Comparison of ENCODE assay signal across 28 mouse cellular contexts in genomic region chr14:76515620-76516019, GRCm38 (mm10). TPM values are rescaled to one million over a fixed set of nuclear protein-coding genes. Genes with fewer than 3 reads are reported as not detected.
DNase-seq lines count a peak whose midpoint lies in the region; ATAC-seq and TF ChIP-seq lines count a peak whose summit lies in the region.
"Had no signal": no experiment of that assay in that cellular context is flagged by ENCODE, and none has a peak within 500 bp of the region (broad histone marks: within the 10 kb centered on the region; RNA-seq: fewer than 3 reads in every experiment).

No protein-coding gene starts in this region.

- H3K4me2 ChIP-seq in heart, embryonic 12.5 days, result peak overlapping the region; percentile 38
- H3K4me2 ChIP-seq in liver, embryonic 12.5 days, result 0 out of 2 replicates have a peak overlapping the region, but pooled peaks have one; percentile 5
- no peak overlapping the region for H3K4me2 ChIP-seq in liver, postnatal 0 days (ENCODE audit: low read depth, low read length)
- H3K4me2 ChIP-seq: embryonic facial prominence, embryonic 13.5 days; hindbrain, embryonic 12.5 days; liver, embryonic 15.5 days had no signal

- H3K27me3 ChIP-seq in heart, embryonic 12.5 days (replicated peaks), result no peaks in the 10 kb centered on the region
- H3K27me3 ChIP-seq in liver, embryonic 12.5 days (replicated peaks), result 0 out of 2 replicates have a peak, but pooled peaks cover 5% of the 10 kb centered on the region
- H3K27me3 ChIP-seq in liver, postnatal 0 days (ENCODE audit: insufficient read depth, low read length), result no peaks in the 10 kb centered on the region
- H3K27me3 ChIP-seq: embryonic facial prominence, embryonic 13.5 days; hindbrain, embryonic 12.5 days; liver, embryonic 15.5 days; Patski had no signal

- no peaks in the 10 kb centered on the region for H3K9me3 ChIP-seq in heart, embryonic 12.5 days (replicated peaks)
- no peaks in the 10 kb centered on the region for H3K9me3 ChIP-seq in liver, embryonic 12.5 days (replicated peaks)
- H3K9me3 ChIP-seq in liver, postnatal 0 days (ENCODE audit: low read length), result no peaks in the 10 kb centered on the region
- H3K9me3 ChIP-seq: embryonic facial prominence, embryonic 13.5 days; hindbrain, embryonic 12.5 days; liver, embryonic 15.5 days had no signal

- no peak for TF ChIP-seq EP300 in liver, postnatal 0 days (IDR thresholded peaks at IDR 0.05; ENCODE audit: low read depth)

- no peaks in the 10 kb centered on the region for H3K36me3 ChIP-seq in heart, embryonic 12.5 days
- H3K36me3 ChIP-seq in liver, embryonic 12.5 days, result no peaks in the 10 kb centered on the region
- H3K36me3 ChIP-seq in liver, postnatal 0 days (replicated peaks; ENCODE audit: insufficient read depth, low read length), result no peaks in the 10 kb centered on the region
- H3K36me3 ChIP-seq: hindbrain, embryonic 12.5 days; liver, embryonic 15.5 days had no signal

- H3K9ac ChIP-seq in heart, embryonic 12.5 days, result no peak overlapping the region
- H3K9ac ChIP-seq in liver, embryonic 12.5 days, result peak overlapping the region; percentile 14; the same call in 1 of the 2 replicates
- no peak overlapping the region for H3K9ac ChIP-seq in liver, postnatal 0 days (replicated peaks)
- H3K9ac ChIP-seq: embryonic facial prominence, embryonic 13.5 days; forebrain, postnatal 0 days; hindbrain, embryonic 12.5 days; liver, embryonic 15.5 days had no signal

- 56% methylated on average over 7 of the region's 7 CpGs for WGBS in heart, embryonic 12.5 days
- 61% methylated on average over 7 of the region's 7 CpGs for WGBS in liver, embryonic 12.5 days (ENCODE audit: insufficient replicate concordance)
- 79% methylated on average over 7 of the region's 7 CpGs for WGBS in liver, postnatal 0 days (ENCODE audit: insufficient replicate concordance)

- no peak for DNase-seq in heart, postnatal 4 days
- DNase-seq in liver, postnatal 0 days, result no peak
- DNase-seq in ES-CJ7 (ENCODE audit: low read depth, low spot score) (peak; percentile 99), ZHBTc4 (ENCODE audit: low read depth, low spot score) (peak; percentile 94)
- DNase-seq in cerebellum, postnatal 10 days, result no peak
- DNase-seq in layer of hippocampus, postnatal 25 days (ENCODE audit: extremely low spot score in 1 of 2, low spot score in 1 of 2), result no peak
- DNase-seq: adrenal gland, adult 8-10 months; cerebellum, adult 8-10 months; embryo, embryonic 11 days; forebrain, postnatal 0 days; kidney, adult 8-10 months; kidney, postnatal 4 days; layer of hippocampus, postnatal 36 days; liver; midbrain, embryonic 14.5 days; thymus, adult 2 months; thymus, postnatal 36 days had no signal

- ATAC-seq in heart, embryonic 12.5 days (ENCODE audit: insufficient number of reproducible peaks, low FRiP score), result no peak
- no peak for ATAC-seq in liver, embryonic 12.5 days
- no peak for ATAC-seq in liver, postnatal 0 days
- ATAC-seq: CD4-positive, CD25-positive, alpha-beta regulatory T cell, adult 4 months; forebrain, postnatal 0 days; intestine, embryonic 16.5 days; Patski had no signal

- H3K4me1 ChIP-seq in heart, embryonic 12.5 days (replicated peaks), result peaks cover 66% of the 10 kb centered on the region
- peaks cover 73% of the 10 kb centered on the region for H3K4me1 ChIP-seq in liver, embryonic 12.5 days
- peaks cover 9% of the 10 kb centered on the region for H3K4me1 ChIP-seq in liver, postnatal 0 days (ENCODE audit: insufficient read depth)

- no peak for TF ChIP-seq CTCF in liver, postnatal 0 days (IDR thresholded peaks at IDR 0.05; ENCODE audit: low read depth)

- no peak overlapping the region for H3K4me3 ChIP-seq in heart, embryonic 12.5 days
- no peak overlapping the region for H3K4me3 ChIP-seq in liver, embryonic 12.5 days
- no peak overlapping the region for H3K4me3 ChIP-seq in liver, postnatal 0 days (ENCODE audit: low read depth, low read length)
- H3K4me3 ChIP-seq: embryonic facial prominence, embryonic 13.5 days; hindbrain, embryonic 12.5 days; liver, embryonic 15.5 days; megakaryocyte, embryonic 14.5 days had no signal

- H3K27ac ChIP-seq in heart, embryonic 12.5 days (ENCODE audit: poor library complexity, severe bottlenecking), result no peak overlapping the region
- no peak overlapping the region for H3K27ac ChIP-seq in liver, embryonic 12.5 days
- H3K27ac ChIP-seq in liver, postnatal 0 days (ENCODE audit: low read depth), result no peak overlapping the region
- H3K27ac ChIP-seq: embryonic facial prominence, embryonic 13.5 days; hindbrain, embryonic 12.5 days; kidney, postnatal 0 days; liver, embryonic 15.5 days had no signal

RNA-seq across cellular contexts. Expression of gene Serp2, which starts 41.1 kb away (rescaled TPM):
- 18.5 and 18.8 TPM in 2 replicates for polyA plus RNA-seq in heart, embryonic 12.5 days (2016; fragmentation: Nextera tagmentation; extraction: Ambion mirVana)
- 1 to 10 TPM; 1.6 TPM for total RNA-seq in heart, postnatal 4 days (2021)
- polyA plus RNA-seq in liver, embryonic 12.5 days (2016; fragmentation: Nextera tagmentation; extraction: Ambion mirVana), result 2.2 and 2.9 TPM in 2 replicates
- polyA plus RNA-seq in liver, postnatal 0 days (2015; fragmentation: Nextera tagmentation; extraction: Ambion mirVana), result 0.58 and 0.75 TPM in 2 replicates
- total RNA-seq in layer of hippocampus, postnatal 25 days (2021), result 100 to 1,000 TPM; 150 to 152 TPM
- total RNA-seq: monocyte, adult 5-6 weeks had no signal

Comparison
In these comparisons a context has a peak if more than half of its experiments do, and no peak if none do; other contexts are left out.
1. DNase-seq: peak in ES-CJ7 (single experiment) and ZHBTc4 (single experiment); none in heart, postnatal 4 days (single experiment), liver, postnatal 0 days (single experiment), cerebellum, postnatal 10 days (0 of 2) and layer of hippocampus, postnatal 25 days (0 of 2).